Mouse (Mus musculus): ENCODE data around the gene Chid1.

Chid1 gene

GRCm38 (mm10) chr7:141539556-141540311, at the start of gene Chid1:
Gene Chid1, minus strand, starts transcription at chr7:141539857.
- DNase-seq (ENCODE audit: low read depth, low spot score), result peak; percentile 99

DNA sequence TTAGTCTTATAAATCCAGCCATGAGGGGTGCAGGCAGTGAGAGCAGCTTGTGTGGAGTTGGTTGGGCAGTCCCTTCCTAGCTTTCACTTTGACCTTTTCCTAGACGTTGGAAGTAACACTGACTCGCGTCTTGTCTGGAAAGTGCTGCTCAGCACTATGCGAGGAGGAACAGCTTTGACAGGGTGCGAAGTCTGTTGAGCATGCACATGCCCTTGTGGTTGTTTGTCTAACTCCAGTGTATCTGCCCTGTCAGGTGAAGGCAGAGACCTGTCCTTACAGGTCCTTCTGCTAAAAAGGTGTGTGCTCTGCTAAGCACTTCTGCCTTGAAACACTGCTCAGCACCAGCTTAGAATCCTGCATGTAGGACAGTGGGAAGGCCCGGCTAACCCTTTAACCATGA, 49.2 kb upstream of the Chid1 start:
- no peak for DNase-seq (ENCODE audit: low read depth, low spot score)

DNA sequence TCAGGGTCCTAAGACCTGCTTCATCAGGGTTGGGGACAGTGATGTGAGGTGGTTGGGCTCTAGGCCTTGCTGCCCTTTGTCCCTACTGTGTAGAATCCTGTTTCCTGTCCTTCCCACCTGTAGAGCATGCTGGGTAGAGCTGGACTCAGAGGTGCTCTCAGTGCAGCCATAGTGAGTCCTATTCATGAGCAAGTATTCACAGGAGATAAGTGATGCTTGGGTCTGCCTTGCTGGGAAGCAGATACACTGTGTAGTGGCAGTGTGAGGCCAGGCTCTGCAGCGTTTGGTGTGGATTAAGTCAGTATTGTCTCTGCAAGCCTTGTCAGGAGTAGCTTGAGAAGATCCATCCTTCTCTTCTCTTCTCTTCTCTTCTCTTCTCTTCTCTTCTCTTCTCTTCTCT, 46.2 kb upstream of the Chid1 start:
- no peak for DNase-seq (ENCODE audit: low read depth, low spot score)

- DNase-seq (ENCODE audit: low read depth, low spot score), result no peak
Measured at GRCm38 (mm10) chr7:141585288-141585687, 45.6 kb upstream of the Chid1 start.

- no peak for DNase-seq (ENCODE audit: low read depth, low spot score)
Measured at GRCm38 (mm10) chr7:141584048-141584841, 44.6 kb upstream of the Chid1 start.

DNA sequence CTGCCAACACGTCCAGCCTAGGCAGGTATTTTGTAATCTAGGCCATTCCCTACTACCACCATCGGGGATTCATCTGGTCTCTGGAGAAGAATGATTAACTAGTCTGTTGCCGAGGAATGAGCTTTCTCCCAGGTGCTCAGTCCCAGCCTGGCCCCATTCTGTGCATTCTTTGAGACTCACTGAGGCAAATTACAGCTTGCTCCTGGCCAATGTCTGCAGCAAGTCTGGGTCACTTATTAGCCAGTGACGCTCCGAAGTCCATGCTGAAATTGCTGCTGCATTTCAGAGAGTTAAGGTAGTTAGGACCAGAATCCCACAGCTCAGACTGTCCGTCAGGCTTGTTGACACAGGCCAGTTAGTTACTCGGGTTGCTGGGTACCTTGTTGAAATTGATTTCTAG, 41.7 kb upstream of the Chid1 start:
- DNase-seq (ENCODE audit: low read depth, low spot score), result no peak

DNA sequence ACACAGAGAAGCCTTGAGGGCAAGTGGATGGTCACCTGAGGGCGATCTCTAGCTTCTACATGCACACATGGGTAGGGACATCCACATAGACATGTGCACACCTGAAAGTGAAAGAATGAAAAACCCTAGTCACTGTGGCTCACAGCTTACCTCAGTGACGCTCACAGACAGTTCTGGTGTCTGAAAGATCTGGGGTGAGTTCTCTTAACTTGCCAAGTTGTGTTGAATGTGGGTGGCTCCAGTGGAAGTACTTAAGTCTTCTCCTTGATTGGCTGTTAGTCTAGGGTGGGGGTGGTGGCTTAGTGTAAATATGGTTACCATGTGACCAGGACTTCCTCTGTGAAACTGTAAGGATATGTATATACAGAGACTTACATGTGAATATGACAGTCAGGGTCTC, 39.3 kb upstream of the Chid1 start:
- DNase-seq (ENCODE audit: low read depth, low spot score), result no peak

DNA sequence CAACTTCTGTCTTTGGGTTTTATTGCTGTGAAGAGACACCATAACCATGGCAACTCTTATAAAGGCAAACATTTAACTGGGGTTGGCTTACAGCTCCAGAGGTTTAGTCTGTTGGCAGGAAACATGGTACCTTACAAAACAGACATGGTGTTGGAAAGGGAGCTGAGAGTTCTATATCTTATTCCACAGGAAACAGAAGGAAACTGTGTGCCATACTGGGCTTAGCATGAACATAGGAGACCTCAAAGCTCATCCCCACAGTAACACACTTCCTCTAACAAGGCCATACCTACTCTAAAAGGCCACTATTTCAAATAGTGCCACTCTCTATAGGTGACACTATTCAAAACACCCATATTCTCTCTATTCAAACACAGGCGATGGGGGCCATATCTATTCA, 38.9 kb upstream of the Chid1 start:
- DNase-seq (ENCODE audit: low read depth, low spot score), result no peak

GRCm38 (mm10) chr7:141577801-141578200, 38.1 kb upstream of the Chid1 start:
- no peak for DNase-seq (ENCODE audit: low read depth, low spot score)

- DNase-seq (ENCODE audit: low read depth, low spot score), result no peak
Measured at GRCm38 (mm10) chr7:141575481-141575880, 35.8 kb upstream of the Chid1 start.

- no peak for DNase-seq (ENCODE audit: low read depth, low spot score)
Measured at GRCm38 (mm10) chr7:141574041-141574440, 34.4 kb upstream of the Chid1 start.

DNA sequence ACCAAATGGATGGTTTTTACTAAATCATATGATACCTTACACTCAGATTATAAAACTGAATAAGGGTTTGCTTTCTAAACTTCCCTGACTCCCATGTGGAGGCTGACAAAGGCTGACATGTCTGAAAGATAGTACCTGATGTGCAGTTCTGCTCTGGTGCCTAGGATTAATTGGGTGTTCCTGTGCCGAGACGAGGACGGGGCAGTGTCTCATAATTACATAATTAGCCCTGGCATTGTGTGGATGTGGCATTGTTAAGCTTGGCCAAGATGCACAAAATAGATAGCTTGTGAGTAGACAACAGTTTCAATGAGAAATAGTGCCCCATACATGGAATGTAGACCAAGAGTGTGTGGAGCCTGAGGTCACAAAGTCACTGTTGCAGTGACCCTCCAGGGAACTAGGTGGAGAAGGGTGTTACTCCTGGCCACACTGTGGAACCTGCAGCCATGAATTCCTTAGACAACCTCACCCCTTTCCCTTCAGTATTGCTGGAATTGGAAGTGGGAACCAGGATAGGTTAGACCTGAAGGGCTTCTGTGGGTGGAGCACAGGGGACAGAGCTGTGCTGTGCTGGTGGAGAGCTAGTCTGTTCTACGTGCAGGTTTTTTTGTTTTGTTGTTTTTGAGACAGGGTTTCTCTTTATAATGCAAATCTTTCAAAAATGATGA, 31.1 kb upstream of the Chid1 start:
- DNase-seq (ENCODE audit: low read depth, low spot score), result no peak

DNA sequence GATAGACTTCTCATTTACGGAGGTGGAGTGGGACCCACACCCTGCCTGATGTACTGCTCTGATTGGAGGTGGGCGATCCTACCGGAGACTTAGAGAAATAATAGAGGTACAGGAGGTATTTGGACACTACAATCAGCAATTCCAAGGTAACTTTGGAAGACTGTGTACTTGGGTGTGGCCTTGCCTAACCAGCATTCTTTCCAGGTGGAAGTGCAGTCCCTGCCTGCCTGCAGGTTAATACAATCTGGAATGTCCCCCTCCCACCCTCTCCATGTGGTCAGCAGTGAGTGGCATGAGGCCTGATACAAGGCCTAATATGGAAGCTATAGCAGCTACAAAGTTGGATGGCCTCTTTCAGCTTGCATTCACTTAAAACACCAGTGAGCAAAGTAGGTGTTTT, 30.3 kb upstream of the Chid1 start:
- DNase-seq (ENCODE audit: low read depth, low spot score), result no peak

- no peak for DNase-seq (ENCODE audit: low read depth, low spot score)
Measured at GRCm38 (mm10) chr7:141569283-141569803, 29.7 kb upstream of the Chid1 start.

GRCm38 (mm10) chr7:141566587-141566986, 26.9 kb upstream of the Chid1 start:
- DNase-seq (ENCODE audit: low read depth, low spot score), result peak; percentile 78

DNA sequence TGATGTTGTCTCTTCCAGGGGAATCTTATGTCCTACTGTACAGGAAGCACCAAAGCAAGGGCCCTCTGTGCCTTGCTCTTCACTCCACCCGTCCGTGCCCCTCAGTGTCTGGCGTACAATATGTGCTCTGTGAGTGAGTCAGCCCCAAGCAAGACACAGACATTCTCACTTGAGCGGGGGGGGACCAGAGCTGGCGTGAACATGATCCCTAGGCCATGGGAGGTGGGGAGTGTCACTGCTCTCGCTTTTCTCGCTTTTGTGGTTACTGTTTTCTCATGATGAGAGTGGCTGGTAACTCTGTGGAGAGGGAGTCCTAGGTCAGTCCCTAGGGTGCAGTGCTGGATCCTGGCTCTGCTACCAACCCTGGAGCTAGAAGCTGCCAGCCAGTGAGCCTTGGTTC, 24.9 kb upstream of the Chid1 start:
- DNase-seq (ENCODE audit: low read depth, low spot score), result peak; percentile 80

DNA sequence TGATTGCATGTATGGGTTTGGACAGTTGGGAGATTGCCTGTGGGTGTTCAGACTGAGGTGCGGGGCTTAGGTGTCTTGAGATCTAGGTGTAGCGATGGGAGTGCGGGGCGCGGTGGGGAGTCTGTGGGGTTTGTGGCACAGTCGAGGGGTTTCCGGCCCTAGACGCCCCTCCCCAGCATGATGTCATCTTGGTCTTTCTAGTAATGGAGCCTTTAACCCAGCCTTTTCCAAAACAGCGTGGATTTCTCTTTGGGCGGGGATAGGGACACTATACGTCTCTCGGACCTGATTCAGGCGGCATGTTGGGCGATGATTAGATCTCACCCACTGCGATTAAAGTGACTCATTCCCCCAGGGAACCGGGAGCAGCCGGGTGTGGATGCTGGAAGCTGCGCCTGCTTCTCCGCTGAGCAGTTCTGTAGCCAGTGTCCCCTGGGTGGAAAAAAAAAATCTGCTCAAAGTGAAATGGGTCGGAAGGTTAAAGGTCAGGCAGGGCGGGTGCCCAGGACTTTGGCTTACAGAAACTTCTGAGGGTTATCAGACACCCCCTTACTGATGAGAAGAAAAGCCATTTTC, 23.3 kb upstream of the Chid1 start:
- peak; percentile 83 for DNase-seq (ENCODE audit: low read depth, low spot score)

DNA sequence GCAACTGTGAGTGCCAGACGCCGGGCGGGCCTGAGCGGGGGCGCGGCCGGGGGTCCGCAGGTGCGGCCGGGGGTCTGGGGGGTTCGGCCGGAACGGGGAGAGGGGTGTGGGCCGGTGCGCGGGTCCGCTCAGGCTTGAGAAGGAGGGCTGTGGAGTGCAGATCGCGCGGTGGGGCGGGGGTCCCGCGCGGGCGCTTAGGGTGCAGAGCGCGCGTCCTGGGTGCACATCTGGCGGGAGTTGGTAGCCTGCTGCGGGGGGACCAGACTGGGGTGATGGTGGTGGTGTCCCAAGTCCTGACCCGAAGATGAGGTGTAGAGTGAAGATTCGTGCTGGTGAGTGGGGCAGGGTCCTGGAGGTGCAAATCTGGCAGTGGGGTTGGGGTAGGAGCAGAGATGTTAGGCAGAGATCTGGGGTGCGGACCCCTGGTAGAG, 22.8 kb upstream of the Chid1 start:
- no peak for DNase-seq (ENCODE audit: low read depth, low spot score)

GRCm38 (mm10) chr7:141561682-141562391, 22.2 kb upstream of the Chid1 start, which contains the start of gene Ap2a2:
Gene Ap2a2, plus strand, starts transcription at chr7:141562173.
- peak; percentile 98 for DNase-seq (ENCODE audit: low read depth, low spot score)

GRCm38 (mm10) chr7:141560471-141560870, 20.8 kb upstream of the Chid1 start:
- DNase-seq (ENCODE audit: low read depth, low spot score), result no peak

DNA sequence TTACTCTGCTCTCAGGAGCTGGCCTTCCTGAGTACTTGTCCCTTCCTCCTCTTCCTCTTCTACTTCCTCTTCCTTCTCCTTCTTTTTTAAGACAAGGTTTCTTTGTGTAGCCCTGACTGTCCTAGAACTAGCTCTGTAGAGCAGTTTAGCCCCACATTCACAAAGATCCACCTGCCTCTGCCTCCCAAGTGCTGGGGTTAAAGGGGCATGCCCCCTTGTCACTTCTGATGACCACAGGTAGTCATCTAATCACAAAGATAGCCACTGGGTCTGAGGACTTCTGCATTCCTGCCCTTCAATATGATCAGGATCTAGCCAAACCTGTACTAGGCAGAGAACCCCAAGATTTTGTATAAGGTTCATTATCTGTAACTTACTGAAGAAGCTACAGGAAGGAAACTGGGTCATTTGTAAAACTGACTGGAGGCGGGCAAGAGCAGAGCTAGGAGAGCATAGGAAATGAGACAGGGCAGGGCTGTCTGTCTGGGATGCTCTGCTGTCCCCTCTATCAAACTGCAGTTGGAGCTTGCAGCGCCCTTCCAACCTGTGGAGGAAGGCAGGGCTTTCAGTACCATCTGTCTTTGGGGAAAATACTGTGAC, 20.2 kb upstream of the Chid1 start:
- DNase-seq (ENCODE audit: low read depth, low spot score), result no peak

Data from brain, adult 2 months (tissue).